Mouse (Mus musculus): ENCODE results near the gene Dbp. TPM values are rescaled to one million over a fixed set of nuclear protein-coding genes. Genes with fewer than 3 reads are reported as not detected.

Dbp gene
- total RNA-seq, 2 experiments from 2014 or later: 37.1 to 43.4 TPM

DNA sequence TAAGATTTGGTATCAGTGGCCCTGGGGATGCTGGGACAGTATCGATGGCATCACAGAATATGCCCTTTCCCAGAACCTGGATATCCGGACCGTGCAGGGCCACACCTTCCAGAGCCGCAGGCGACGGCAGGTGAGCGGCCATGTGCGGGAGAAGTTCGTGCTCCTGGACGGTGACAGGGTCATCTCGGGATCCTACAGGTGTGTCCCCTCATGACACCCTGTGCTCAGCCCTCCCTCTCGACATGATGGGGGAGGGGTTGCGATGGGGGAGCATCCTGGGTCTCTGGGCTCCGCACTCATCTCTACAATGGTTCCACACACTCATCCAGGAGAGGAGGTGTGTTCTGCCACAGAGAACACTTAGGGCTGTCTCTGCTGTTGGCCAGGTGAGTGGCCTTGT is 18.9 kb downstream of the Dbp start:
- no peak for DNase-seq (ENCODE audit: low spot score in 2 of 2)

DNA sequence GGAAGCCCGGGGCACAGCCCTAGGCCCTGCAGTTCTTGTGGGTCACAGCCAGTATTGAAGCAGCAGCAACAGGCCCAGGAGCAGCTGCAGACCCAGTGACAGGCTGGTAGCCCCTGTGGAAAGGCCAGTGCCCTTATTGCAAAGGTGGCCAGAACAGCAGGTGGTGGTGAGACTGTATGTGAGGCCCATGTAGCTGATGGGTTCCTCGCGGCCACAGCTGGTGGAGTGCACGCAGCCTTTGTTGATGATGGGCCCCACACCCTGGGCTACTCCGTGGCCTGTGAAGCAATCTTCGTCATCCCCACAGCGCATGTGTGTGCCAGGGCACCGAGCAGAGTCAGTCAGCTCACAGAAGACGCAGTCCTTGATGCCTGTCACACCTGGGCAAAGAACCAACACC is 20.3 kb downstream of the Dbp start:
- no peak for DNase-seq (ENCODE audit: low spot score in 2 of 2)

- DNase-seq (ENCODE audit: low spot score in 2 of 2): no peak
Observed at GRCm38 (mm10) chr7:45725713-45726112, 20.8 kb downstream of the Dbp start, which contains the start of gene Spaca4. Spaca4 (minus strand) TSS chr7:45725813.

GRCm38 (mm10) chr7:45726419-45726818 is 21.5 kb downstream of the Dbp start:
- DNase-seq (ENCODE audit: low spot score in 2 of 2): no peak

DNA sequence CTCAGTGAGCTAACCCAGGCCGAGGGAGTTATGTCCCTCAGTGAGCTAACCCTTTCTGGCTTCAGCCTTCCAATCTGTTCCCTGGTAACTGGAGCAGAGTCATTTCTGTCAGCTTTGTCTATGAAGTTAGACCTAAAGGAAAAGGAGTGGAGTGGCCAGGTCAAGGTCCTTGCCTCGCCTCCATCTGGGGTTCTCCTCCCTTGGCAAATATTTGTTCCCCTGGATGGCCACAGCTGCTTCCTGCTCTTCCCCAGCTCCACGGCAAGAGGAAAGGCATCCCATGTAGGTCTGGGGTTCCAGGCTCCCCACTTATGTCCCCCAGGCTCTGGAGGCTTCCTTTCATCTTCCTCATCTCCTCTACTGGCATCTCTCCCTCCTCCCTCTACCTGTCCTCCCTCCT is 22.7 kb downstream of the Dbp start:
- DNase-seq (ENCODE audit: low spot score in 2 of 2): no peak

- DNase-seq (ENCODE audit: low spot score in 2 of 2): no peak
Observed at GRCm38 (mm10) chr7:45730727-45731431, 26.0 kb downstream of the Dbp start.

GRCm38 (mm10) chr7:45733477-45733876 is 28.6 kb downstream of the Dbp start:
- DNase-seq (ENCODE audit: low spot score in 2 of 2): no peak

- DNase-seq (ENCODE audit: low spot score in 2 of 2): peak; percentile 89
Observed at GRCm38 (mm10) chr7:45739162-45739763, 34.4 kb downstream of the Dbp start.

DNA sequence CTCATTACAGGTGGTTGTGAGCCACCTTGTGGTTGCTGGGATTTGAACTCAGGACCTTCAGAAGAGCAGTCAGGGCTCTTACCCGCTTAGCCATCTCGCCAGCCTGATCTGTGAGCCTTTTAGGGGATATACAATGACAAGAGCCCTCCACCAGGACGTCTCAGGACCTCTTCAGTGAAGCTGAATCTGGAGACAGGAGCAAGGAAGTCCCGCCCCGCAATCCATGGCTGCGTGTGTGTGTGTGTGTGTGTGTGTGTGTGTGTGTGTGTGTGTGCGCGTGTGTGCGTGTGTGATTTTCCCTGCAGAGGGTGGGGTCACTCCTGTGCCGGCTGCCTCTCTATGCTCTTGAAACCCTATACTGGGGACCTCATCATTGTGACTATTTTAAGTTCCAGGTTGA is 34.9 kb downstream of the Dbp start:
- DNase-seq (ENCODE audit: low spot score in 2 of 2): no peak

DNA sequence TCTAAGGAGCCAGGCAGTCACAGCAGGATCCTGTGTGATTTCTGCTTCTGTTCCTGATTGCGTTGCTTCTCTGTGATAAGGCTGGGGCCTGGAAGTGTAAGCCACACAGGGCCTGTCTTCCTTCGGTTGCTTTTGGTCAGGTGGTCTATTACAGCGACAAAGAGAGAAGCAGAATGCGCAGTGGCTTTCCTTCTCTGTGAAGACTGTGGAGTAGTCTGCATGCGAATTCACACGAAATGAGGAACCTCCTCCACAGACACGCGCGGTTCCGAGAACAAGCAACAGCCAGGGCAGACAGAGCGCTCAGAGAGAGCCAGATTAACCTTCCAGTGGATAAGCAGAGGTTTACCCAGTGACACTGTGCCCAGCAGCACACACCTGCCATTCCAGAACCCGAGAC is 36.4 kb downstream of the Dbp start:
- no peak for DNase-seq (ENCODE audit: low spot score in 2 of 2)

- DNase-seq (ENCODE audit: low spot score in 2 of 2): no peak
Observed at GRCm38 (mm10) chr7:45741777-45742176, 36.9 kb downstream of the Dbp start.

DNA sequence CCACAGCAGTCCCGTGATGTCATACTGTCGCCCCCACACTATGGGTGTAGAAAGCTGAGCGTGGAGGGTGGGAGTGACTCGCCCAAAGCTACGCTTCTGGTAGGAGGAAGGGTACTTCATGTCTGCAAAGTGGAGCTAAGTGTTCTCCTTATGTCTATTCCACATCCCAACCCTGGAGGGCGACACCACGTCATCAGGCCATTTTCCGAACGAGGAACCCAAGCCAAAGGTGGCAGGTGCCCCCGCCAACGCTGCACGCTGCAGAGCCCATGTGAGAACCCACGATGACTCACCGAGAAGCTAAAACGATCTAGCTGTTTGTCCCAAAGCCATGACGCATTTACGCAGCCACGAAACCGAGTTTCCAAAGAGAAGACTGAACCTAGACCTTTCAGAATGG is 37.5 kb downstream of the Dbp start:
- peak; percentile 73 to 75 for DNase-seq (ENCODE audit: low spot score in 2 of 2)

DNA sequence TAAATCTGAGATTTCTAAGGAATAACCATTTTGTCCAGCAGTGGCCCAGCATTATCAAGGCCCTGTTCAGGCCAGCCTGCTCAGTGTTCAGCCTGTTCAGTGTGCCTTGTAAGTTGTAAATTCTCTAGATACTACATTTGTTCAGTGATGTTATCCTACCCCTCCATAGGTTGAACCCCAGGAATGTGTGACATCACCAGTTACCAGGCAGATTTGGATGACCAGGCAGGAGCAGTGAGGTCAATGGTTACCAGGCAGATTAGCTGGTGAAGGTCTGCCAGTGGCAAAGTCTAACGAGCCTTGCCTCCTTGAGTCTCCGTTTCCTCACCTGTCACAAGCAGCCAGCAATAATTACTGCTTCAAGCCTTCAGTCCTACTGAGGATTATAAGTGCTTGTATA is 39.5 kb downstream of the Dbp start:
- peak; percentile 64 to 69 for DNase-seq (ENCODE audit: low spot score in 2 of 2)

- no peak for DNase-seq (ENCODE audit: low spot score in 2 of 2)
Observed at GRCm38 (mm10) chr7:45746518-45746917, 41.6 kb downstream of the Dbp start.

GRCm38 (mm10) chr7:45747450-45747849 is 42.6 kb downstream of the Dbp start:
- no peak for DNase-seq (ENCODE audit: low spot score in 2 of 2)

GRCm38 (mm10) chr7:45748110-45748509 is 43.2 kb downstream of the Dbp start:
- no peak for DNase-seq (ENCODE audit: low spot score in 2 of 2)

DNA sequence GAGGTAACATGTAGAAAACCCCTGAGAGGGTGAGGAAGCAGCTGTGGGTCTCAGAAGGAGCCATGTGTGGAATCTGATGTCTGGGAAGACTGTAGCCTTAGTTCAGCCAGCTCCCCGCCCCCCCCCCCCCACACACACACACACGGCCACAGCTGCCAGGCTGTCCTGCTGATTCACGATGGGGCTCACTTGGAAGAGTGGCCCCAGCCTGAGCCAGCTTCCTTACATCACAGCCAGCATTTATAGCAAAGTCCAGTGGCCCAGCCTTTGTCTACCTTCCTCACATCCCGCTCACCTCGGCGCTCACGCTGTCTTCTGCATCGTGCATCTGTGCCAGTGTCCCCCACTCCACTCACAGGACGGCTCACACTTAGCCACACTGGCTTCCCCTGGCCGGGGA is 44.5 kb downstream of the Dbp start:
- DNase-seq (ENCODE audit: low spot score in 2 of 2): no peak

GRCm38 (mm10) chr7:45750162-45750561 is 45.3 kb downstream of the Dbp start:
- no peak for DNase-seq (ENCODE audit: low spot score in 2 of 2)

GRCm38 (mm10) chr7:45755703-45756102 is 50.8 kb downstream of the Dbp start:
- no peak for DNase-seq (ENCODE audit: low spot score in 2 of 2)

GRCm38 (mm10) chr7:45759400-45759799 is 54.5 kb downstream of the Dbp start:
- DNase-seq (ENCODE audit: low spot score in 2 of 2): no peak

Measured in layer of hippocampus, postnatal 10 days (tissue).